Mouse (Mus musculus) CH12.LX (cell line): Measurements from ENCODE around the gene Agpat4. TPM values are rescaled to one million over a fixed set of nuclear protein-coding genes. Genes with fewer than 3 reads are reported as not detected.
A peak's percentile ranks its signal among the peaks of the same experiment; 100 is the strongest.
"Not testable (repeated sequence)": the region's sequence is repeated elsewhere in the genome, so short reads cannot be mapped to it uniquely, and the experiment has no call there.

Experiments
- DNase-seq: peaks from one replicate; pipeline ENCODE4 v3.0.0-alpha.2; 2013; ENCODE audit errors: extremely low read depth
- H3K27ac ChIP-seq: 2 replicates; pipeline ENCODE4 v1.5.1; 2012; ENCODE audit warnings: low read depth, mild to moderate bottlenecking, control low read depth, moderate library complexity; ENCODE audit not compliant: insufficient read depth
- H3K27me3 ChIP-seq: replicated peaks from 2 replicates; pipeline ENCODE3; 2012; ENCODE audit warnings: inconsistent platforms
- H3K36me3 ChIP-seq, 2 experiments: replicated peaks in 1 of 2; 2 replicates each; pipeline versions ENCODE3 to v1.6.1; 2012; ENCODE audit warnings: inconsistent platforms in 1 of 2, low read length in 1 of 2, mild to moderate bottlenecking in 1 of 2, mixed read lengths in 1 of 2, moderate library complexity in 1 of 2; ENCODE audit not compliant: control insufficient read depth in 1 of 2, insufficient read depth in 1 of 2
- H3K4me1 ChIP-seq, 2 experiments: 2 replicates each; pipeline ENCODE4 v1.6.1; 2012; ENCODE audit warnings: inconsistent platforms in 1 of 2, moderate library complexity in 1 of 2; ENCODE audit not compliant: insufficient read depth in 2 of 2, control insufficient read depth in 1 of 2
- H3K4me2 ChIP-seq: 2 replicates; pipeline ENCODE4 v1.6.1; 2012; ENCODE audit warnings: low read depth, mild to moderate bottlenecking, control low read depth; ENCODE audit not compliant: poor library complexity, insufficient read depth, severe bottlenecking
- H3K4me3 ChIP-seq, 3 experiments: fragments of 150-350 bp in 1 of 3; sonication (generic) in 1 of 3; replicated peaks in 1 of 3; 2 replicates each; pipeline versions ENCODE3 to v1.5.1; 2011 to 2012; ENCODE audit warnings: low read depth in 2 of 3, low read length in 2 of 3, mild to moderate bottlenecking in 2 of 3, moderate library complexity in 2 of 3, control low read depth in 1 of 3, improper control_type of control experiment in 1 of 3, inconsistent platforms in 1 of 3, mixed read lengths in 1 of 3; ENCODE audit not compliant: poor library complexity in 1 of 3
- H3K79me2 ChIP-seq: replicated peaks from 2 replicates; pipeline ENCODE4 v1.6.1; 2012; ENCODE audit warnings: mild to moderate bottlenecking, moderate library complexity; ENCODE audit not compliant: control insufficient read depth, poor library complexity, insufficient read depth, severe bottlenecking; ENCODE audit errors: extremely low read depth
- H3K9ac ChIP-seq: 2 replicates; pipeline ENCODE4 v1.6.1; 2012; ENCODE audit warnings: low read depth, mild to moderate bottlenecking, control low read depth, moderate library complexity; ENCODE audit not compliant: insufficient read depth
- H3K9me3 ChIP-seq: replicated peaks from 2 replicates; pipeline ENCODE3; 2012; ENCODE audit warnings: low read length, inconsistent platforms, mixed read lengths
- E2F4 ChIP-seq: IDR thresholded peaks from 2 replicates; pipeline ENCODE4 v1.6.1; 2011; ENCODE audit warnings: low read depth, low read length, improper control_type of control experiment; ENCODE audit not compliant: insufficient replicate concordance
- ELF1 ChIP-seq: IDR thresholded peaks from 2 replicates; pipeline ENCODE4 v1.6.1; 2014; ENCODE audit warnings: low read depth, mild to moderate bottlenecking, inconsistent platforms, low read length, improper control_type of control experiment
- EP300 ChIP-seq: IDR thresholded peaks from 2 replicates; pipeline ENCODE4 v1.6.1; 2011; ENCODE audit warnings: low read length, improper control_type of control experiment
- GABPA ChIP-seq: IDR thresholded peaks from 2 replicates; pipeline ENCODE4 v1.6.1; 2012; ENCODE audit warnings: low read depth, low read length, improper control_type of control experiment, inconsistent platforms; ENCODE audit not compliant: insufficient replicate concordance
- MAFK ChIP-seq: IDR thresholded peaks from 2 replicates; pipeline ENCODE4 v1.6.1; 2011; ENCODE audit warnings: low read length, improper control_type of control experiment; ENCODE audit not compliant: insufficient replicate concordance
- MYC ChIP-seq: IDR thresholded peaks from 2 replicates; pipeline ENCODE4 v1.6.1; 2011; ENCODE audit warnings: low read depth, mild to moderate bottlenecking, improper control_type of control experiment, low read length
- NELFE ChIP-seq: IDR thresholded peaks from 2 replicates; pipeline ENCODE4 v1.6.1; 2011; ENCODE audit warnings: low read depth, low read length, improper control_type of control experiment
- NRF1 ChIP-seq: IDR thresholded peaks from 2 replicates; pipeline ENCODE4 v1.6.1; 2014; ENCODE audit warnings: low read depth, mild to moderate bottlenecking, inconsistent platforms, low read length, improper control_type of control experiment, moderate library complexity
- PAX5 ChIP-seq: IDR thresholded peaks from 2 replicates; pipeline ENCODE4 v1.6.1; 2012; ENCODE audit warnings: low read length, inconsistent platforms, mixed read lengths
- POLR2A ChIP-seq: IDR thresholded peaks from 2 replicates; pipeline ENCODE4 v1.6.1; 2011; ENCODE audit warnings: low read depth, mild to moderate bottlenecking, improper control_type of control experiment, low read length
- RAD21 ChIP-seq: IDR thresholded peaks from 2 replicates; pipeline ENCODE4 v1.6.1; 2011; ENCODE audit warnings: low read depth, mild to moderate bottlenecking, low read length, improper control_type of control experiment, moderate library complexity
- SIN3A ChIP-seq: IDR thresholded peaks from 2 replicates; pipeline ENCODE4 v1.6.1; 2012; ENCODE audit warnings: low read length, improper control_type of control experiment, inconsistent platforms
- SMC3 ChIP-seq: IDR thresholded peaks from 2 replicates; pipeline ENCODE4 v1.6.1; 2011; ENCODE audit warnings: low read depth, low read length, improper control_type of control experiment
- TBP ChIP-seq: conservative IDR thresholded peaks from 2 replicates; pipeline ENCODE4 v1.6.1; 2011; ENCODE audit warnings: low read depth, low read length, improper control_type of control experiment
- ZC3H11A ChIP-seq: IDR thresholded peaks from 2 replicates; pipeline ENCODE4 v1.6.1; 2012; ENCODE audit warnings: low read depth, mild to moderate bottlenecking, inconsistent platforms, low read length, improper control_type of control experiment
- ZNF384 ChIP-seq: IDR thresholded peaks from 2 replicates; pipeline ENCODE4 v1.6.1; 2012; ENCODE audit warnings: low read depth, low read length, improper control_type of control experiment, inconsistent platforms
- dilution Hi-C: fragments of 300-500 bp; cut with MboI; formaldehyde crosslinking; loops from 2 replicates; pipeline ENCODE4 v1.14.3; 2020; ENCODE audit warnings: low sequenced_read_pairs; ENCODE audit not compliant: extremely low pct_unique_long_range_greater_than_20kb, extremely low pct_ligation_motif_present
- in situ Hi-C: fragments of 300-500 bp; cut with MboI; formaldehyde crosslinking; loops from 3 replicates; pipeline ENCODE4 v1.14.3; 2019; ENCODE audit warnings: low sequenced_read_pairs, low pct_ligation_motif_present, low pct_unique_long_range_greater_than_20kb, mixed read lengths
- polyA plus RNA-seq: library from polyadenylated mRNA; unstranded; fragments of >175 nt; gene quantifications from 2 replicates; pipeline ENCODE4 v1.2.1, GENCODE M21; 2012; ENCODE audit warnings: low read depth; ENCODE audit not compliant: insufficient read length
- total RNA-seq, 2 experiments: library from RNA; depleted of rRNA; stranded (reverse); fragments of 300-350 nt in 1 of 2; fragments of >200 nt in 1 of 2; gene quantifications; 2 replicates each; pipeline ENCODE4 v1.2.3; 2012 to 2014

Agpat4 gene
- total and polyA plus RNA-seq, 3 experiments, result 34.7 to 83.2 (median 44.5) TPM

DNA sequence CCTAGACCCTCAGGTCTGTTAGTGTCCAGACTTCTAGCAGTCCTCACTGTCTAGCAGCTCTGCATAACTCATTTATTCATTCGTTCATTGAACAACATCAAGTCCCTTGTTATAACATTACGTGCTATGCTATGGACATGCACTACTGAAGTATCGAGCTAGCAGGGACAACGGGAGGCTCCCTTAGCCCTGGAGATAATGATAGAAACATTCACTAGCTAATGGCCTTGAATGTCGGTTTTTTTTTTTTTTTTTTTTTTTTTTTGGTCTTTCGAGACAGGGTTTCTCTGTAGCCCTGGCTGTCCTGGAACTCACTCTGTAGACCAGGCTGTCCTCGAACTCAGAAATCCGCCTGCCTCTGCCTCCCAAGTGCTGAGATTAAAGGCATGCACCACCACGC lies 3.8 kb downstream of the Agpat4 start:
- Histone ChIP-seq H3K79me2 (peaks cover 69% of the 10 kb centered on the region), H3K36me3 (peaks cover 27 to 38% of the 10 kb centered on the region in 2 experiments), H3K4me3 (peak overlapping the region in 2 of 3 experiments; percentile 39 to 41), H3K9ac (peak overlapping the region; percentile 88), H3K4me2 (peak overlapping the region; percentile 97; the same call in 1 of the 2 replicates), H3K4me1 (peaks cover 6 to 36% of the 10 kb centered on the region in 2 experiments; a peak in 3 of 4 replicates)
- TF ChIP-seq ZNF384, result peak; percentile 69
- H3K27ac ChIP-seq, in situ Hi-C loops, dilution Hi-C loops, H3K9me3 ChIP-seq, DNase-seq, H3K27me3 ChIP-seq: not testable (repeated sequence)

DNA sequence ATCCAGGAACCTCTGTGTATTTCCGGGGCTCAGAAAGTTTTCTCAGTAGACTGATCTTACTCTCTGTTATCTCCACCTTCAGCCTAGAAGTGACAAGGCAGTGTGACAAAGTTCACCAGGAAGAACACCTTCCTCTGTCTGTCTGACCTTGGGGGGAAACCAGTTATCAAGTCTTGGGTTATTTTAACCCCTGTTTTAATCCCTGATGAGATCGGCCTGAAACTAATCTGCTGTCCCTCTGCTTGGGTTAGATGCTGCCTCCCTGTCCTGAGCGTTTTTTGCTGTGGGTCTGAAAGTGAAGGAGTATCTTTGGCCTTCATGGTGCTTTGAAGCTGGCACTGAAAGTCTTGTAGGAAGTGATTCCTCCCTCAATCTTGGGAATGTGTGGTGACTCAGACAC lies 4.7 kb downstream of the Agpat4 start:
- in situ Hi-C loops, result no loop called here
- Histone ChIP-seq H3K4me3 (no peak overlapping the region), H3K4me2 (peak overlapping the region; percentile 60), H3K9me3 (peaks cover 5% of the 10 kb centered on the region), H3K36me3 (peaks cover 32 to 48% of the 10 kb centered on the region in 2 experiments), H3K27me3 (no peaks in the 10 kb centered on the region), H3K9ac (peak overlapping the region; percentile 88; the same call in 1 of the 2 replicates), H3K27ac (no peak overlapping the region), H3K79me2 (peaks cover 71% of the 10 kb centered on the region), H3K4me1 (peaks cover 6 to 40% of the 10 kb centered on the region in 2 experiments; a peak in 3 of 4 replicates)
- dilution Hi-C loops, result no loop called here
- TF ChIP-seq PAX5 (no peak), TBP (no peak), NRF1 (no peak), ELF1 (no peak), SMC3 (no peak), SIN3A (no peak), ZC3H11A (no peak), RAD21 (no peak), EP300 (no peak), MAFK (no peak), MYC (no peak), ZNF384 (no peak), E2F4 (no peak), NELFE (no peak), GABPA (no peak), POLR2A (no peak)
- DNase-seq, result no peak
